Mouse (Mus musculus) hindbrain, embryonic 15.5 days (tissue): ENCODE measurements around the gene Klhl35. TPM values are rescaled to one million over a fixed set of nuclear protein-coding genes. Genes with fewer than 3 reads are reported as not detected.

Experiments
- ATAC-seq: fragments of 200-750 bp; cut with Nextera tagmentation; 2 replicates; pipeline ENCODE4 v1.8.0; 2017; ENCODE audit warnings: low read depth, moderate number of reproducible peaks, moderate TSS enrichment; ENCODE audit not compliant: low FRiP score
- H3K27ac ChIP-seq: fragments of 300-500 bp; sonication (generic); replicated peaks from 2 replicates; pipeline ENCODE4 v1.5.1; 2015; ENCODE audit warnings: mild to moderate bottlenecking, inconsistent platforms
- H3K27me3 ChIP-seq: fragments of 300-500 bp; sonication (generic); 2 replicates; pipeline ENCODE4 v1.6.1; 2015; ENCODE audit warnings: control low read depth, inconsistent platforms
- H3K36me3 ChIP-seq: fragments of 300-500 bp; sonication (generic); 2 replicates; pipeline ENCODE4 v1.6.1; 2015; ENCODE audit warnings: control low read depth, inconsistent platforms
- H3K4me1 ChIP-seq: fragments of 300-500 bp; sonication (generic); replicated peaks from 2 replicates; pipeline ENCODE4 v1.6.1; 2015; ENCODE audit warnings: control low read depth, inconsistent platforms
- H3K4me2 ChIP-seq: fragments of 300-500 bp; sonication (generic); 2 replicates; pipeline ENCODE4 v1.6.1; 2015; ENCODE audit warnings: moderate library complexity, mild to moderate bottlenecking, inconsistent platforms
- H3K4me3 ChIP-seq: fragments of 300-500 bp; sonication (generic); 2 replicates; pipeline ENCODE4 v1.5.1; 2015; ENCODE audit warnings: mild to moderate bottlenecking, inconsistent platforms
- H3K9ac ChIP-seq: fragments of 300-500 bp; sonication (generic); 2 replicates; pipeline ENCODE4 v1.6.1; 2015; ENCODE audit warnings: inconsistent platforms
- H3K9me3 ChIP-seq: fragments of 300-500 bp; sonication (generic); 2 replicates; pipeline ENCODE4 v1.6.1; 2016; ENCODE audit warnings: control low read depth, inconsistent platforms
- WGBS: fragments of 180-500 bp; shearing (Covaris S2); methylation state at CpG from one replicate; pipeline ENCODE4 v1.1.7; 2015; 5-methylcytosine and 5-hydroxymethylcytosine counted together
- polyA plus RNA-seq: library from polyadenylated mRNA; unstranded; fragments of >200 nt; fragmentation: Nextera tagmentation; extraction: Ambion mirVana; gene quantifications from 2 replicates; pipeline ENCODE4 v1.2.1, GENCODE M21; 2015

The Klhl35 gene
- polyA plus RNA-seq, 1 experiment from 2014 or later = 5.0 TPM

- Histone ChIP-seq H3K4me2 (no peak overlapping the region), H3K4me1 (peaks cover 20% of the 10 kb centered on the region), H3K27me3 (no peaks in the 10 kb centered on the region), H3K9me3 (no peaks in the 10 kb centered on the region), H3K36me3 (0 out of 2 replicates have a peak, but pooled peaks cover 5% of the 10 kb centered on the region), H3K27ac (no peak overlapping the region), H3K4me3 (no peak overlapping the region), H3K9ac (no peak overlapping the region)
- WGBS = 89% methylated on average over 7 of the region's 7 CpGs
- ATAC-seq = no peak
These were observed 12.9 kb upstream of the Klhl35 start for GRCm38 (mm10) chr7:99452859-99453258.

DNA sequence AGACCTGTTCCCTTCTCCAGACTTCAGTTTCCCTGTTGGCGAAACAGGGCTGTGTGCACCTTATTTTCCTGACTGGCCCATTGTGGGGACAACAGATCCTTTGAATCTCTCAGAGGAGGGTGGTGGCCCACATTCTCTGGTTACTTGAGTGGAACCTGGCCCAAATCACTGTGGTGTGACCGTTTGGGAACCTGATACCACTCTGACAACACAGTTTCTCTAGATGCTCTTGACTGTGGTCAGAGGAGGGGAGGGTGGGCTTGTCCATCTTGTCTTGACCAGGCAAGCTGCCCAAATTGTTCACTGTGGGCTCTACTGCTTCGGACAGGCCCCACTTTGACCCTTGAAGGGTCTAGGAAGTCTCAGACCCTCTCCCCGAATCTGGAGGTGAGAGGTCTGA, 11.8 kb upstream of the Klhl35 start:
- WGBS = 85% methylated on average over 4 of the region's 4 CpGs
- Histone ChIP-seq H3K4me1 (peaks cover 16% of the 10 kb centered on the region), H3K36me3 (0 out of 2 replicates have a peak, but pooled peaks cover 8% of the 10 kb centered on the region), H3K9ac (no peak overlapping the region), H3K27me3 (no peaks in the 10 kb centered on the region), H3K4me3 (no peak overlapping the region), H3K9me3 (no peaks in the 10 kb centered on the region), H3K4me2 (no peak overlapping the region), H3K27ac (no peak overlapping the region)
- no peak for ATAC-seq

DNA sequence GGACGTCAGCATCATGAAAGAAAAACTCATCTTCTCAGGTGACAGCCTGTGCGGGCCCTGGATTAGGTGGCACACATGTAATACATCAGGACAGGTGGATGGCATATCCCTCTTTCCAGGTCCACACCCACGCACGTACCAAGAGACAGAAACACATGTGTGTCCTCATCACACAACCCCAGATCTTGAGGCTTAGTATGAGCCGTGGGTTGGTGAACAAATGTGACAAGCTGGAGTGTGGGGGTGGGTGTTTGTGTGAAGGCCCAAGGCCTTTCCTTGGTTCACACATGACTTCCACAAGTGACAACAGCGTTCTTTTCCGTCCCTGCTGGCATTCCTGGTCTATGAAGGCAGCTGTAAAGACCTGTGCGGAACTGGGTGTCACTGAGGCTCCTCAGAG, 7.0 kb upstream of the Klhl35 start:
- no peaks in the 10 kb centered on the region for H3K4me1 ChIP-seq
- 95% methylated on average over 8 of the region's 8 CpGs for WGBS
- no peak overlapping the region for H3K27ac ChIP-seq
- no peaks in the 10 kb centered on the region for H3K9me3 ChIP-seq
- ATAC-seq = no peak
- no peak overlapping the region for H3K4me3 ChIP-seq
- H3K36me3 ChIP-seq = peaks cover 21% of the 10 kb centered on the region
- H3K27me3 ChIP-seq = no peaks in the 10 kb centered on the region
- H3K4me2 ChIP-seq = no peak overlapping the region
- no peak overlapping the region for H3K9ac ChIP-seq

- no peak for ATAC-seq
- WGBS = 91% methylated on average over 15 of the region's 15 CpGs
- Histone ChIP-seq H3K27me3 (no peaks in the 10 kb centered on the region), H3K27ac (no peak overlapping the region), H3K9me3 (no peaks in the 10 kb centered on the region), H3K4me2 (no peak overlapping the region), H3K9ac (no peak overlapping the region), H3K4me3 (no peak overlapping the region), H3K4me1 (peaks cover 3% of the 10 kb centered on the region), H3K36me3 (peaks cover 21% of the 10 kb centered on the region)
These were observed 5.7 kb upstream of the Klhl35 start for GRCm38 (mm10) chr7:99459888-99460652.

DNA sequence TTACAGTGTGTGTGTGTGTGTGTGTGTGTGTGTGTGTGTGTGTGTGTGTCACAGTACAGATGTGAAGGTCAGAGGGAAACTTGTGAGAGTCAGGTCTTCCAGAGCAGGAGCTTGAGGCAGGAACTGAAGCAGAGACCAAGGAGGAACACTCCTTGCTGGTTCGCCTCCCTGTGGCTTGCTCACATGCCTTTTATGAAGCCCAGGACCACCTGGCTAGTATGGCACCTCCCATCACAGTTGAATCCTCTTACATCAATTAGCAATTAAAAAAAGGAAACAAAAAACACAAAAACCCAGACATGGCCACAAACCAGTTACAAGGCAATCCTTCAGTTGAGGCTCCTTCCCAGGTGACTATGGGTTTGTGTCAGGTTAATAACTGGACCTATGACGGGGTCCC, 2.7 kb upstream of the Klhl35 start:
- ATAC-seq = no peak
- peaks cover 33% of the 10 kb centered on the region for H3K4me1 ChIP-seq
- no peaks in the 10 kb centered on the region for H3K27me3 ChIP-seq
- no peak overlapping the region for H3K9ac ChIP-seq
- H3K9me3 ChIP-seq = no peaks in the 10 kb centered on the region
- 87% methylated on average over 2 of the region's 2 CpGs for WGBS
- peaks cover 17% of the 10 kb centered on the region for H3K36me3 ChIP-seq
- no peak overlapping the region for H3K4me2 ChIP-seq
- H3K27ac ChIP-seq = no peak overlapping the region
- H3K4me3 ChIP-seq = no peak overlapping the region

DNA sequence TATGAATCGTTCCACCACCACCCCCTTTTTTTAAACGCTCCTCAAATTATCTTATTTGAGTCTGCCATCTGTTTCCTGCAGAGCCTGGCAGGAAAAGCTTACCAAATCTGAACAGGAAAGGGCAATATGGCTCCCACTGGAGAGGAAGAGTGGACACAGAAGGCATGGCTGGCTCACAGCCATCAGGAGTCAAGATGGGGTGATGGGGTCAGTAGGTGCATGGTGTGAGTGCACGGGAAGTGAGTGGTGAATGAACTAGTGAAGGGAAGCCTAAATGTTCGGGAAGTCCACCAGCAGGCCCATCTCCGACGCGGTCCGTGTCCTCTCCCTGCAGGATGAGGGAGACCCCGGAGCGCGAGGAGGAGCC, 2.1 kb downstream of the Klhl35 start:
- Histone ChIP-seq H3K9ac (peak overlapping the region; percentile 47), H3K27me3 (no peaks in the 10 kb centered on the region), H3K4me3 (peak overlapping the region; percentile 47), H3K36me3 (0 out of 2 replicates have a peak, but pooled peaks cover 2% of the 10 kb centered on the region), H3K4me1 (peaks cover 49% of the 10 kb centered on the region), H3K4me2 (peak overlapping the region; percentile 76), H3K9me3 (no peaks in the 10 kb centered on the region), H3K27ac (peak overlapping the region; percentile 92)
- WGBS = 13% methylated on average over 11 of the region's 11 CpGs
- ATAC-seq = no peak

DNA sequence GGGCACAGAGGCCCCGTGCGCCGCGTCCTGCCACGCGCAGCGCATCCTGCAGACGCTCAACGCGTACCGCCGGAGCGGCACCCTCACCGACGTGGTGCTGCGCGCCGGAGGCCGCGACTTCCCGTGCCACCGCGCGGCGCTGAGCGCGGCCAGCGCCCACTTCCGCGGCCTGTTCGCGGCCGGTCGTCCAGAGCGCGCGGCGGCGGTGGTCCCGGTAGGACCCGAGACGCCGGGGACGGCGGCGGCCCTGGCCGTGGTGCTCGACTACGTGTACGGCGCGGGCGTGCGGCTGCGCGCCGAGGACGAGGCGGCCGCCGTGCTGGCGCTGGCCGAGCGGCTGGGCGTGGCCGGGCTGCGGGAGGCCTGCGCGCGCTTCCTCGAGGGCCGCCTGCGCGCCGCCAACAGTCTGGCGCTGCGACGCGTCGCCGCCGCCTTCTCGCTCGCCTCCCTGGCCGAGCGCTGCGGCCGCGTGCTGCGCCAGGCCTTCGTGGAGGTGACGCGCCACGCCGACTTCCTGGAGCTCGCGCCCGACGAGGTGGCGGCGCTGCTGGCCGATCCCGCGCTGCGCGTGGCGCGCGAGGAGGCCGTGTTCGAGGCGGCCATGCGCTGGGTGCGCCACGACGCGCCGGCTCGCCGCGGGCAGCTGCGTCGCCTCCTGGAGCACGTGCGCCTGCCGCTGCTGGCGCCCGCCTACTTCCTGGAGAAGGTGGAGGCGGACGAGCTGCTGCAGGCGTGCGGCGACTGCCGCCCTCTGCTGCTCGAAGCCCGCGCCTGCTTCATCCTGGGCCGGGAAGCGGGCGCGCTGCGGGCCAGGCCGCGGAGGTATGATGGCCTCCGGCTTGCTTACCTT, 2.7 kb downstream of the Klhl35 start:
- H3K9ac ChIP-seq = peak overlapping the region; percentile 47
- H3K4me2 ChIP-seq = peak overlapping the region; percentile 76
- no peaks in the 10 kb centered on the region for H3K9me3 ChIP-seq
- peak overlapping the region; percentile 47 for H3K4me3 ChIP-seq
- WGBS = 1% methylated on average over 89 of the region's 145 CpGs
- no peaks in the 10 kb centered on the region for H3K27me3 ChIP-seq
- peak overlapping the region; percentile 92 for H3K27ac ChIP-seq
- peaks cover 8% of the 10 kb centered on the region; the same call in 1 of the 2 replicates for H3K36me3 ChIP-seq
- H3K4me1 ChIP-seq = peaks cover 49% of the 10 kb centered on the region
- peak; percentile 85 for ATAC-seq

GRCm38 (mm10) chr7:99469680-99470405, 4.0 kb downstream of the Klhl35 start:
- no peak overlapping the region for H3K4me2 ChIP-seq
- H3K36me3 ChIP-seq = peaks cover 13% of the 10 kb centered on the region; the same call in 1 of the 2 replicates
- no peaks in the 10 kb centered on the region for H3K27me3 ChIP-seq
- H3K4me1 ChIP-seq = peaks cover 49% of the 10 kb centered on the region
- H3K4me3 ChIP-seq = no peak overlapping the region
- H3K27ac ChIP-seq = peak overlapping the region; percentile 92
- H3K9me3 ChIP-seq = no peaks in the 10 kb centered on the region
- no peak for ATAC-seq
- H3K9ac ChIP-seq = no peak overlapping the region
- WGBS = 80% methylated on average over 17 of the region's 17 CpGs

DNA sequence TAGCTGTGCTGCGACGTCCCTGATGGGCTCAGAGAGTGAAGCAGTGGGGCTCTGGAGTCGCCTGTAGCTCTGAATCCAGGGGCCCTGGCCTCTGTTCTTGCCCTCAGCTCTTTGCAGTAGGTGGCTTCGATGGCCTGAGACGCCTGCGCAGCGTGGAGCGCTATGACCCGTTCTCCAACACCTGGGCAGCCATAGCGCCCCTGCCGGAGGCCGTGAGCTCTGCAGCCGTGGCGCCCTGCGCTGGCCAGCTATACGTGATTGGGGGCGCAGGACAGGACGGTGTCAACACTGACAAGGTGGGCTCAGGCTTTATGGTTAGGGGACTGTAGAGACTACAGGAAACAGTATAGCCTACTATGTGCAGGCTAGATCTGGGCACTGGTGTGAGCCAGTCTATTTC, 5.8 kb downstream of the Klhl35 start:
- Histone ChIP-seq H3K9ac (no peak overlapping the region), H3K4me2 (no peak overlapping the region), H3K27me3 (no peaks in the 10 kb centered on the region), H3K4me1 (peaks cover 35% of the 10 kb centered on the region), H3K9me3 (no peaks in the 10 kb centered on the region), H3K4me3 (no peak overlapping the region), H3K27ac (no peak overlapping the region), H3K36me3 (peaks cover 13% of the 10 kb centered on the region; the same call in 1 of the 2 replicates)
- 54% methylated on average over 18 of the region's 18 CpGs for WGBS
- no peak for ATAC-seq

DNA sequence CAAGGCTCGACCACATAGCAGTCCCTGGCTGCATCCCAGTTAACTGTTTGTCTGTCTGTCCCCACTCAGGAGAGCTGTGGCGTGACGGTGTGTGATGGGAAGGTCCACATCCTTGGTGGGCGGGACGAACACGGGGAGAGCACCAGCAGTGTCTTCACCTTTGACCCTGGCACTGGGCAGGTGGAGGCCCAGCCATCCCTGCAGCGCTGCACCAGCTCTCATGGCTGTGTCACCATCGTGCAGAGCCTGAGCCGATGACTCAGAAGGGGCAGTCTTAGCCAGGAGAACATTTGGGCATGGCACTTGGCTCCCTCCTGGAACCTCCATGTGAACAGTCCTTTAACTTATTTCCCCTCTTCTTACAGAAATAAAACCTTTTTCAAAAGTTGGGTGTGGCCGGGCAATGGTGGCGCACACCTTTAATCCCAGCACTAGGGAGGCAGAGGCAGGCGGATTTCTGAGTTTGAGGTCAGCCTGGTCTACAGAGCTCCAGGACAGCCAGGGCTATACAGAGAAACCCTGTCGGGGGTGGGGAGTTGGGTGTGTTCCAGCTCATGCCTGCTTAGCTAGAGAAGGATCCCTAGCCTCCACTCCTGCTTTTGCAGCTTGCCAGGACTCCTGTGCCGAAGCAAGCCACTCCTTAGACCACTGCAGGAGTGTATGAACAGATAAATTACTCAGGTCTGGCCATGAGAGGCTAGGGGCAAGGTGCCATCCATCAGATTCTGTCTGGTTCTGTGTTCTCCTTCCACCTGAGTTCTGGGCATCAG, 8.0 kb downstream of the Klhl35 start:
- peaks cover 16% of the 10 kb centered on the region for H3K4me1 ChIP-seq
- ATAC-seq = no peak
- H3K4me2 ChIP-seq = no peak overlapping the region
- no peak overlapping the region for H3K9ac ChIP-seq
- no peaks in the 10 kb centered on the region for H3K9me3 ChIP-seq
- H3K27me3 ChIP-seq = no peaks in the 10 kb centered on the region
- no peak overlapping the region for H3K27ac ChIP-seq
- H3K4me3 ChIP-seq = no peak overlapping the region
- WGBS = 80% methylated on average over 14 of the region's 14 CpGs
- H3K36me3 ChIP-seq = peaks cover 29% of the 10 kb centered on the region

DNA sequence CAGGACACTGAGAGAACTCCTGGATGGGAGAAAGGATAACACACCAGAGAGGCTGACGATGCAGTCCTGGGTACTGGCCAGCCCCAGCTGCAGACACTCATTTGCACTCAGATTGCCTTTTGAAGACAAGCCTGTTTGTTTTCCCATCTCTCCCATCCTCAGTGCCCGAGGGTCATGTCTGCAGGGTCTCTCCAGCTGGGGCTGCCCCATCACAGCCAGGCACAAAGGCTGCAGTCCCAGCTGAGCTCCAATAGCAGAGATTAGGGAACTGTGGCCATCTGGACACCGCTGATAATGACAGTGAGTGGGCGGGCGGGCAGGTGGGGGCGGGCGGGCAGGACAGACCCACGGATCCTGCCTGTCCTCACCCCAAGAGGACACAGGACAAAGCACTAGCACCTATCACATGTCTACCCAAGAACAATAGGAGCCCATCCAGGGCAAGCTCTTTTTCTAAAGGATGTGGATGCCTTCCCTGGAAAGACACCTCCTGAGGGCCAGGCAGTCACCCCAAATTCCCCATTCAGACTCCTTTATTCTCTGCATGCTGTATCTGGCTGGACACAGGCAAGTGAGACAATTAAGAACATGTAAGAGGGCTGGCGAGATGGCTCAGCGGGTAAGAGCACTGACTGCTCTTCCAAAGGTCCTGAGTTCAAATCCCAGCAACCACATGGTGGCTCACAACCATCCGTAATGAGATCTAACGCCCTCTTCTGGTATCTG, 9.2 kb downstream of the Klhl35 start:
- peaks cover 41% of the 10 kb centered on the region for H3K36me3 ChIP-seq
- H3K9me3 ChIP-seq = no peaks in the 10 kb centered on the region
- H3K9ac ChIP-seq = no peak overlapping the region
- H3K27ac ChIP-seq = peak overlapping the region; percentile 43; the same call in 1 of the 2 replicates
- H3K4me3 ChIP-seq = no peak overlapping the region
- ATAC-seq = peak; percentile 28; the same call in 1 of the 2 replicates
- no peak overlapping the region for H3K4me2 ChIP-seq
- no peaks in the 10 kb centered on the region for H3K27me3 ChIP-seq
- peaks cover 16% of the 10 kb centered on the region for H3K4me1 ChIP-seq
- WGBS = 43% methylated on average over 12 of the region's 12 CpGs
